Mouse (Mus musculus): ENCODE measurements around the gene Hint1. TPM values are rescaled to one million over a fixed set of nuclear protein-coding genes. Genes with fewer than 3 reads are reported as not detected.

The Hint1 gene
- polyA plus RNA-seq, 1 experiment, result 532 TPM

DNA sequence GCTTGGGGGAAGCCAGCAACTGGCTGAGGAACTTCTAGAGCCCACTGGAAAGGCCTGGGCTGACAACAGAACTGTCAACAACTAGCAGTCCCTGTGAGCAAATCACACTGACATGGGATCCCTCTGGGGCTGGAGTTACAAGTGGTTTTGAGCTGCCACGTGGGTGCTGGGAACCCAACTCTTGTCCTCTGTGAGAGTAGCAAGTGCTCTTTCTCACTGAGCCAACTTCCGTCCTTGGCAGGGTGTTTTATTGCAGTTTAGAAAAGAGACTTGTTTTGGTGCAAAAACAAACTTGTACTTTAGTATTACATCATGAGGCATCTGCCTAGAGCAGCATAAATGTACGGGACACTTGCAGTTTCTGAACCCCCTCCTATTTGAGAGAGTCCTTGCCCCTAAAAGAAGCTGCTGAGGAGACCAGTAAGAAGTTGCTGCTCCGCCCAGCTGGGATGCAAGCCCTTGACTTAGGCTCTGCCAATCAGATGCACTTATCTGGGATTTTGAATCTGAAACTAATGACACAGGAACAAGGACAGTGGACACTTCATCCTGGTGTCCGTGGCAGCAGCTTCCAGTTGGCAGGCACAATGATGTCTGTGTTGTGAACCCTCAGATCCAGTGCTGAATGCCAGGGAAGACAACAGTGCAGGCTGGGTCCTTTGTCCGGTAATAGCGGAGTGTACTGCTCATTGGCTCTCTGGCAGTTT, 5.8 kb downstream of the Hint1 start:
- Histone ChIP-seq H3K4me3 (ENCODE audit: insufficient read depth, low read length) (no peak overlapping the region), H3K4me1 (ENCODE audit: control insufficient read depth, insufficient read depth, low read length) (peaks cover 9% of the 10 kb centered on the region), H3K27ac (ENCODE audit: insufficient read depth, low read length) (no peak overlapping the region)
- TF ChIP-seq POLR2A (IDR thresholded peaks at IDR 0.05; ENCODE audit: extremely low read depth, insufficient read depth, low read length), result 0 out of 2 replicates have a peak, but pooled peaks have one; percentile 7
- TF ChIP-seq CTCF (IDR thresholded peaks at IDR 0.05; ENCODE audit: extremely low read depth, insufficient read depth, low read length), result no peak

GRCm38 (mm10) chr11:54876031-54876430, 9.8 kb downstream of the Hint1 start:
- TF ChIP-seq POLR2A (IDR thresholded peaks at IDR 0.05; ENCODE audit: extremely low read depth, insufficient read depth, low read length) (no peak), CTCF (IDR thresholded peaks at IDR 0.05; ENCODE audit: extremely low read depth, insufficient read depth, low read length) (no peak)
- H3K27ac ChIP-seq (ENCODE audit: insufficient read depth, low read length), result no peak overlapping the region
- H3K4me1 ChIP-seq (ENCODE audit: control insufficient read depth, insufficient read depth, low read length), result 0 out of 2 replicates have a peak, but pooled peaks cover 3% of the 10 kb centered on the region
- H3K4me3 ChIP-seq (ENCODE audit: insufficient read depth, low read length), result no peak overlapping the region

DNA sequence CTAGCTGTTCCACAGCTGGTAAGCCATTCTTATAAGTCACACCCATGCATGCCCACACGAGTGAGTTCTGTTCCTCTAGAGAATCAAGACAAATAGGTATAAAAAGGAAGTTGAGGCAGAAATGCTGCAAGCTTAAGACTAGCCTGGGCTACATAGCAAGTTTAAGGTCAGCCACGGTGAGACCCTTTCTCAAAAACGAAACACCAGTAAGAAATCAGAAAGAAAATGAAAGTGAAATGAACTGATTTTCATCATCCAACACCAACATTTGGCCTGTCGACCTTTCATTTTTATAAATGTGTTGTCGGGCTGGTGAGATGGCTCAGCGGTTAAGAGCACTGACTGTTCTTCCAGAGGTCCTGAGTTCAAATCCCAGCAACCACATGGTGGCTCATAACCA, 12.7 kb downstream of the Hint1 start:
- Histone ChIP-seq H3K4me1 (ENCODE audit: control insufficient read depth, insufficient read depth, low read length) (no peaks in the 10 kb centered on the region), H3K4me3 (ENCODE audit: insufficient read depth, low read length) (no peak overlapping the region), H3K27ac (ENCODE audit: insufficient read depth, low read length) (no peak overlapping the region)
- TF ChIP-seq CTCF (IDR thresholded peaks at IDR 0.05; ENCODE audit: extremely low read depth, insufficient read depth, low read length) (no peak), POLR2A (IDR thresholded peaks at IDR 0.05; ENCODE audit: extremely low read depth, insufficient read depth, low read length) (no peak)

GRCm38 (mm10) chr11:54879434-54879833, 13.3 kb downstream of the Hint1 start:
- no peak overlapping the region for H3K27ac ChIP-seq (ENCODE audit: insufficient read depth, low read length)
- H3K4me1 ChIP-seq (ENCODE audit: control insufficient read depth, insufficient read depth, low read length), result no peaks in the 10 kb centered on the region
- H3K4me3 ChIP-seq (ENCODE audit: insufficient read depth, low read length), result no peak overlapping the region
- TF ChIP-seq CTCF (IDR thresholded peaks at IDR 0.05; ENCODE audit: extremely low read depth, insufficient read depth, low read length) (peak; percentile 72), POLR2A (IDR thresholded peaks at IDR 0.05; ENCODE audit: extremely low read depth, insufficient read depth, low read length) (no peak)

GRCm38 (mm10) chr11:54879922-54880321, 13.7 kb downstream of the Hint1 start:
- Histone ChIP-seq H3K27ac (ENCODE audit: insufficient read depth, low read length) (no peak overlapping the region), H3K4me3 (ENCODE audit: insufficient read depth, low read length) (no peak overlapping the region), H3K4me1 (ENCODE audit: control insufficient read depth, insufficient read depth, low read length) (no peaks in the 10 kb centered on the region)
- TF ChIP-seq POLR2A (IDR thresholded peaks at IDR 0.05; ENCODE audit: extremely low read depth, insufficient read depth, low read length) (no peak), CTCF (IDR thresholded peaks at IDR 0.05; ENCODE audit: extremely low read depth, insufficient read depth, low read length) (no peak)

GRCm38 (mm10) chr11:54881051-54881474, 14.9 kb downstream of the Hint1 start:
- no peak overlapping the region for H3K4me3 ChIP-seq (ENCODE audit: insufficient read depth, low read length)
- H3K27ac ChIP-seq (ENCODE audit: insufficient read depth, low read length), result no peak overlapping the region
- no peak for TF ChIP-seq POLR2A (IDR thresholded peaks at IDR 0.05; ENCODE audit: extremely low read depth, insufficient read depth, low read length)
- TF ChIP-seq CTCF (IDR thresholded peaks at IDR 0.05; ENCODE audit: extremely low read depth, insufficient read depth, low read length), result no peak
- no peaks in the 10 kb centered on the region for H3K4me1 ChIP-seq (ENCODE audit: control insufficient read depth, insufficient read depth, low read length)

DNA sequence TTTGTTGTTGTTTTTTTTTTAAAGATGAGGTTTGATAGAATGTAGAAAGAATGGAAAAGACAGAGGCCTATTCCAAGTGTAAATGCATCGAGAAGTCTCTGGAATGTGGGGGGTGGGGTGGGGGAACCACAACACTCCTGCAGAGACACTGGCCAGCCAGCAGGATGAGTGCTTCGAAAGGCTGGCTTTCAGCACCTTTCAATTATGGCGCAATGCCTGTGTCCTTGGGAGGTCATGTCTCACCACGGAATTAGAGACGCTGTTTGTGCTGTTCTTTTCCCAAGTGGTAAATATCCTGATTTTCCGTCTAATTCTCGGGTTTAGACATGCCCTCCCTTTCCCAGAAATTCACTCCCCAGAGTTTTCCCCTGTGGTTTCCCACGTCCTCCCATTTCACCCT, 16.5 kb downstream of the Hint1 start:
- no peak overlapping the region for H3K4me3 ChIP-seq (ENCODE audit: insufficient read depth, low read length)
- no peak for TF ChIP-seq POLR2A (IDR thresholded peaks at IDR 0.05; ENCODE audit: extremely low read depth, insufficient read depth, low read length)
- no peak for TF ChIP-seq CTCF (IDR thresholded peaks at IDR 0.05; ENCODE audit: extremely low read depth, insufficient read depth, low read length)
- no peaks in the 10 kb centered on the region for H3K4me1 ChIP-seq (ENCODE audit: control insufficient read depth, insufficient read depth, low read length)
- H3K27ac ChIP-seq (ENCODE audit: insufficient read depth, low read length), result no peak overlapping the region

- H3K27ac ChIP-seq (ENCODE audit: insufficient read depth, low read length), result no peak overlapping the region
- no peak overlapping the region for H3K4me3 ChIP-seq (ENCODE audit: insufficient read depth, low read length)
- H3K4me1 ChIP-seq (ENCODE audit: control insufficient read depth, insufficient read depth, low read length), result no peaks in the 10 kb centered on the region
- TF ChIP-seq CTCF (IDR thresholded peaks at IDR 0.05; ENCODE audit: extremely low read depth, insufficient read depth, low read length), result no peak
- no peak for TF ChIP-seq POLR2A (IDR thresholded peaks at IDR 0.05; ENCODE audit: extremely low read depth, insufficient read depth, low read length)
Observed at GRCm38 (mm10) chr11:54884197-54884828, 18.1 kb downstream of the Hint1 start.

DNA sequence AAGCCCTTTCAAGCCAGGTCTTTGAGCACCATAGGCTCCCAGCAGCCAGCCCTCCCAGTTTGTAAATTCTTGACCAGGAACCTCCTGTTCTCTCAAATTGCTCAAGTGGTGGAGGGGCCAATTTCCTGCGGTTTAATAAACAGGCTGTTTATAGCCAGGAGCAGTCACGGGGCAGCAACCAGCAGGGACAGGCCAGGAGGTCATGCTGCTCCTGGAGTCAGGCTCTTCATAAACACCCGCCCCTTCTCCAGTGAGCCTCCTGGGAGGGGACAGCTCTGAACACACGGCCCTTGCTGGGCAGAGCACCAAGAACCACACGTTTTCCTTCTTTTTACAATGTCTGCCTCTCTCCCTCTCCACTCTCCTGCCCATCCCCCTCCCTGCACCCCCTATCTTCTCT, 18.8 kb downstream of the Hint1 start:
- no peak overlapping the region for H3K27ac ChIP-seq (ENCODE audit: insufficient read depth, low read length)
- no peak overlapping the region for H3K4me3 ChIP-seq (ENCODE audit: insufficient read depth, low read length)
- no peaks in the 10 kb centered on the region for H3K4me1 ChIP-seq (ENCODE audit: control insufficient read depth, insufficient read depth, low read length)
- TF ChIP-seq CTCF (IDR thresholded peaks at IDR 0.05; ENCODE audit: extremely low read depth, insufficient read depth, low read length) (no peak), POLR2A (IDR thresholded peaks at IDR 0.05; ENCODE audit: extremely low read depth, insufficient read depth, low read length) (no peak)

DNA sequence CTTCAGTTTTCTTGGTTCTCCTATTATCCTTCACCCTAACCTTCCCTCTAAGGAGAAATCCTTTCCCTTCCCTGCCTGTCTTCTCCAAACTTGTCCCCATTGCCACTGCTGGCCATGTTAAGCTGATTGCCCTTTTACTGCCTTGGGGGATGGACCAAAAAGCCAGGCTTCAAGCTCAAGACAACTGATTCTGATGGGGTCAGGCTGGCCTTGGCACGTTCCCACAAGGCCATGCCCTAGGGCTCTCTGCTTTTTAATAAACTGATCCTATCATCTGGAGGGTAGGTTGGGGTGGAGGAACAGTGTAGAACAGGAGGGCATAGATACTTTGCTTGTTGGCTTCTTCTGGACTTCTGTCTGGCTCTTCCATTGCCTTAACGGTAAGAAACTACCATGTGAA, 19.2 kb downstream of the Hint1 start:
- Histone ChIP-seq H3K27ac (ENCODE audit: insufficient read depth, low read length) (no peak overlapping the region), H3K4me1 (ENCODE audit: control insufficient read depth, insufficient read depth, low read length) (no peaks in the 10 kb centered on the region), H3K4me3 (ENCODE audit: insufficient read depth, low read length) (no peak overlapping the region)
- TF ChIP-seq POLR2A (IDR thresholded peaks at IDR 0.05; ENCODE audit: extremely low read depth, insufficient read depth, low read length) (no peak), CTCF (IDR thresholded peaks at IDR 0.05; ENCODE audit: extremely low read depth, insufficient read depth, low read length) (no peak)

All from cortical plate, adult 2 months (tissue).